Mouse (Mus musculus) forebrain, embryonic 16.5 days (tissue): ENCODE data around the gene Slc41a2. TPM values are rescaled to one million over a fixed set of nuclear protein-coding genes. Genes with fewer than 3 reads are reported as not detected.
A peak's percentile ranks its signal among the peaks of the same experiment; 100 is the strongest.

Experiments used
- ATAC-seq: fragments of 200-750 bp; cut with Nextera tagmentation; 2 replicates; pipeline ENCODE4 v1.8.0; 2017; ENCODE audit warnings: mild to moderate bottlenecking, moderate library complexity
- H3K27ac ChIP-seq: fragments of 300-500 bp; sonication (generic); 2 replicates; pipeline ENCODE4 v1.5.1; 2014; ENCODE audit warnings: low read length, control low read depth
- H3K27me3 ChIP-seq: fragments of 300-500 bp; sonication (generic); replicated peaks from 2 replicates; pipeline ENCODE4 v1.6.1; 2014; ENCODE audit warnings: low read length; ENCODE audit not compliant: control insufficient read depth, insufficient read depth
- H3K36me3 ChIP-seq: fragments of 300-500 bp; sonication (generic); 2 replicates; pipeline ENCODE4 v1.6.1; 2014; ENCODE audit not compliant: control insufficient read depth, insufficient read depth
- H3K4me1 ChIP-seq: fragments of 300-500 bp; sonication (generic); replicated peaks from 2 replicates; pipeline ENCODE4 v1.6.1; 2014; ENCODE audit warnings: low read length; ENCODE audit not compliant: control insufficient read depth, insufficient read depth
- H3K4me2 ChIP-seq: fragments of 300-500 bp; sonication (generic); 2 replicates; pipeline ENCODE4 v1.6.1; 2014; ENCODE audit warnings: mild to moderate bottlenecking, low read length, control low read depth
- H3K4me3 ChIP-seq: fragments of 300-500 bp; sonication (generic); replicated peaks from 2 replicates; pipeline ENCODE4 v1.5.1; 2014; ENCODE audit warnings: mild to moderate bottlenecking, low read length, control low read depth
- H3K9ac ChIP-seq: fragments of 300-500 bp; sonication (generic); replicated peaks from 2 replicates; pipeline ENCODE4 v1.6.1; 2014; ENCODE audit warnings: low read depth, low read length, control low read depth
- H3K9me3 ChIP-seq: fragments of 300-500 bp; sonication (generic); 2 replicates; pipeline ENCODE4 v1.6.1; 2016; ENCODE audit warnings: low read length; ENCODE audit not compliant: control insufficient read depth
- WGBS: fragments of 180-500 bp; shearing (Covaris S2); extraction: QIAGEN DNeasy Blood & Tissue Kit; methylation state at CpG from one replicate; pipeline ENCODE4 v1.1.7; 2014; 5-methylcytosine and 5-hydroxymethylcytosine counted together
- polyA plus RNA-seq: library from polyadenylated mRNA; unstranded; fragments of >200 nt; fragmentation: Nextera tagmentation; extraction: Ambion mirVana; gene quantifications from 2 replicates; pipeline ENCODE4 v1.2.1, GENCODE M21; 2015

Gene Slc41a2
- polyA plus RNA-seq, 1 experiment from 2014 or later, result 6.8 TPM

DNA sequence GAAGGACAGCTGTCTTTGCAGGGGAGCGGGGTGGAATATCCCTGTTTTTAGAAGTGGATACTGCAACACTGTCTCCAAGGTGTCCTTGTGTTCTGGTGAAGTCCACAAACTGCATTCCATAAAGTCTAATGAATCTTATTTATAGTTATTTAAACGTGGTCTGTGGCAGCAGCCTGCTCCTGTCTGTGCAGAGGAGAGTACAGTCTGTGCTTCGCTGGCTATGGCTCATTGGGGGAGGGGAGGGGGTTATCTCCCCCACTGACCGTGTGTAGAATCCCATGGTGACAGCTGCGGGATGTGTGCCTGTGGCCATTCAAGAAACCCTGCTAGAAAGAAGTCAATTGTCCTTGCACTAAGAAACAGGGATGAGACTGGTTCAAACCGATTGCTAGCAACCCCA is 145.7 kb downstream of the Slc41a2 start:
- Histone ChIP-seq H3K9ac (no peak overlapping the region), H3K4me3 (no peak overlapping the region), H3K27ac (no peak overlapping the region), H3K4me2 (no peak overlapping the region), H3K9me3 (no peaks in the 10 kb centered on the region), H3K36me3 (no peaks in the 10 kb centered on the region; the same call in 1 of the 2 replicates), H3K27me3 (no peaks in the 10 kb centered on the region), H3K4me1 (peaks cover 7% of the 10 kb centered on the region)
- no peak for ATAC-seq
- WGBS, result 45% methylated on average over 6 of the region's 6 CpGs

GRCm38 (mm10) chr10:83191476-83191875 is 146.2 kb downstream of the Slc41a2 start:
- no peak overlapping the region for H3K4me2 ChIP-seq
- no peaks in the 10 kb centered on the region for H3K9me3 ChIP-seq
- no peaks in the 10 kb centered on the region for H3K27me3 ChIP-seq
- H3K9ac ChIP-seq, result no peak overlapping the region
- peaks cover 9% of the 10 kb centered on the region for H3K4me1 ChIP-seq
- H3K36me3 ChIP-seq, result no peaks in the 10 kb centered on the region; the same call in 1 of the 2 replicates
- no peak overlapping the region for H3K4me3 ChIP-seq
- no peak for ATAC-seq
- H3K27ac ChIP-seq, result no peak overlapping the region
- 95% methylated on average over 17 of the region's 17 CpGs for WGBS

DNA sequence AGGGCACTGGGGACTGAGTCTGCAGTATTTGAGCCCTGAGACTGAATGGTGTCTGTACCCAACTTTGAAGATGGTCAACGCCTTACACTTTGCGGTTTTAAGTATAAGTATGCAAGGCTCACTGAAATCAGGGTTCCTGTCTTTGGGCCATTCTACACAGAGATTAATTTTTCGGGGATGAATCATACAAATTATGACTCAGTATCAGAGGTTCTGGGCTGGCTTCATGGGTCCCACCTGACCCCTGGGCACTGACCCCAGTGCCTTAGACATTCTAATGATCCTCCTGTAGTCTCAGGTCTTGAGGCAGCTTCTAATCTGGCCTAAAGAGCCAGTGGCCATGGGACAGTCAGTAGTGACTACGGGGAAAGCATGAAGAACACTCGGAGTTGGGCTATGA is 148.6 kb downstream of the Slc41a2 start:
- no peaks in the 10 kb centered on the region for H3K27me3 ChIP-seq
- H3K4me3 ChIP-seq, result no peak overlapping the region
- H3K4me2 ChIP-seq, result no peak overlapping the region
- H3K27ac ChIP-seq, result no peak overlapping the region
- peaks cover 16% of the 10 kb centered on the region for H3K4me1 ChIP-seq
- ATAC-seq, result no peak
- WGBS, result 94% methylated on average over 5 of the region's 5 CpGs
- H3K36me3 ChIP-seq, result no peaks in the 10 kb centered on the region; the same call in 1 of the 2 replicates
- no peak overlapping the region for H3K9ac ChIP-seq
- no peaks in the 10 kb centered on the region for H3K9me3 ChIP-seq

- Histone ChIP-seq H3K4me1 (peaks cover 22% of the 10 kb centered on the region), H3K36me3 (no peaks in the 10 kb centered on the region; the same call in 1 of the 2 replicates), H3K9me3 (no peaks in the 10 kb centered on the region), H3K27ac (no peak overlapping the region), H3K4me2 (no peak overlapping the region), H3K4me3 (no peak overlapping the region), H3K27me3 (no peaks in the 10 kb centered on the region), H3K9ac (no peak overlapping the region)
- 42% methylated on average over 5 of the region's 5 CpGs for WGBS
- ATAC-seq, result no peak
Measured at GRCm38 (mm10) chr10:83186984-83187383, 150.7 kb downstream of the Slc41a2 start.

GRCm38 (mm10) chr10:83186167-83186566 is 151.5 kb downstream of the Slc41a2 start:
- Histone ChIP-seq H3K27me3 (no peaks in the 10 kb centered on the region), H3K4me2 (no peak overlapping the region), H3K4me1 (peaks cover 26% of the 10 kb centered on the region), H3K27ac (no peak overlapping the region), H3K36me3 (no peaks in the 10 kb centered on the region; the same call in 1 of the 2 replicates), H3K9ac (no peak overlapping the region), H3K9me3 (no peaks in the 10 kb centered on the region), H3K4me3 (no peak overlapping the region)
- ATAC-seq, result no peak
- WGBS, result 90% methylated on average over 8 of the region's 8 CpGs

- Histone ChIP-seq H3K9me3 (no peaks in the 10 kb centered on the region), H3K9ac (no peak overlapping the region), H3K27me3 (no peaks in the 10 kb centered on the region), H3K36me3 (no peaks in the 10 kb centered on the region), H3K27ac (no peak overlapping the region; the same call in 1 of the 2 replicates), H3K4me3 (no peak overlapping the region), H3K4me2 (no peak overlapping the region), H3K4me1 (peaks cover 26% of the 10 kb centered on the region)
- WGBS, result 78% methylated on average over 6 of the region's 6 CpGs
- ATAC-seq, result no peak
Measured at GRCm38 (mm10) chr10:83185121-83185520, 152.6 kb downstream of the Slc41a2 start.

DNA sequence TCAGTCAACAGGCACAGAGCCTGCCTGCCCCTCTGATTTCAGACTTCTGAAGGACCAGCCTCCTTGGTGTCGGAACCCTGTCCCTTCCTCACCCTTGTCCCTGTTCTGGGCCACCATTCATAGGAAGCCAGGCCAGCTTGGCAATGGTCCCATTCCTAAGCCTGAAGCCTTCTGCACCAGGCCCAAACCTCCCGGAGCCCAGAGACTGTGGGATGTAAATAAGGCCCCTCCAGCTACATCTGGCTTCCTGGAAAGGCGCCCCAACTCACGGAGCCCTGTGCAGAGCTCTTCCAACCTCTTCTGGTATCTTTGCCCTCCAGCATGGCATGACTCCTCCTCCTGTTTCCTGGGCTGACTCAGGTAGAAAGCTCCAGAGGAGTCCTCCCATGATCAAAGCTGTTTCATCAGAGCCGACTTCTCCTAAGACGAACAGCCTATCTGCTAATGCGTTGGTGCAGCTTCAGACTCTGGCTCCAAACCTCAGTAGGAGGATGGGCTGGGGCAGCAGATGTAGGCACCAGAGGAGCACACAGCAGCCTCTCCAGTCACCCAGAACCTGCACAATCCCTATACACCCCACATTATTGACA is 153.1 kb downstream of the Slc41a2 start:
- ATAC-seq, result peak; percentile 49; the same call in 1 of the 2 replicates
- no peaks in the 10 kb centered on the region for H3K9me3 ChIP-seq
- no peak overlapping the region for H3K9ac ChIP-seq
- H3K4me3 ChIP-seq, result no peak overlapping the region
- H3K27ac ChIP-seq, result no peak overlapping the region; the same call in 1 of the 2 replicates
- H3K27me3 ChIP-seq, result no peaks in the 10 kb centered on the region
- peaks cover 26% of the 10 kb centered on the region for H3K4me1 ChIP-seq
- WGBS, result 53% methylated on average over 7 of the region's 7 CpGs
- no peak overlapping the region for H3K4me2 ChIP-seq
- H3K36me3 ChIP-seq, result no peaks in the 10 kb centered on the region

GRCm38 (mm10) chr10:83183634-83184479 is 153.8 kb downstream of the Slc41a2 start:
- H3K9ac ChIP-seq, result no peak overlapping the region
- no peak overlapping the region for H3K4me3 ChIP-seq
- H3K36me3 ChIP-seq, result no peaks in the 10 kb centered on the region
- peaks cover 26% of the 10 kb centered on the region for H3K4me1 ChIP-seq
- 73% methylated on average over 12 of the region's 12 CpGs for WGBS
- H3K27ac ChIP-seq, result no peak overlapping the region; the same call in 1 of the 2 replicates
- H3K9me3 ChIP-seq, result no peaks in the 10 kb centered on the region
- no peak for ATAC-seq
- H3K27me3 ChIP-seq, result no peaks in the 10 kb centered on the region
- H3K4me2 ChIP-seq, result no peak overlapping the region

DNA sequence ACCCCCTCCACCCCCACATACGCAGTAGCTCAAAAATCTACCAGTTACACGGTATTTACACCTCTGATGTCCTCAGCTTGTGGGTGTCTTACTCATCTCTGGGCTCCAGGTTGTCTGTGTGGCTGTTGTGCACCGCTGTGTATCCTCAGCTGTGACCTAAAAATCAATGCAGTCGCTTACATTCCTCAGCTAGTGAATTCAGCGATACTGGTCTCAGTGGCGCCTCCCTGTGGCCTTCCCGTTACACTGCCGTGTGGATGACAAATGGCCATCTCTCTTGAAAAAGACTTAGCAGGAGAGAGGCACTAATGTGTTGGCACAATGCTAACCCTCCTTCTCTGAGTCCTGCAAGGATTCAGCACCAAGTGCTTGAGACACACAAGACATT is 155.1 kb downstream of the Slc41a2 start:
- H3K9me3 ChIP-seq, result no peaks in the 10 kb centered on the region
- no peak overlapping the region for H3K9ac ChIP-seq
- H3K36me3 ChIP-seq, result no peaks in the 10 kb centered on the region
- peaks cover 26% of the 10 kb centered on the region for H3K4me1 ChIP-seq
- WGBS, result 26% methylated on average over 8 of the region's 8 CpGs
- no peak overlapping the region for H3K27ac ChIP-seq
- H3K4me2 ChIP-seq, result no peak overlapping the region
- no peaks in the 10 kb centered on the region for H3K27me3 ChIP-seq
- no peak overlapping the region for H3K4me3 ChIP-seq
- ATAC-seq, result peak; percentile 27; the same call in 1 of the 2 replicates
